Mouse (Mus musculus) R1 (cell line): ENCODE data around the gene Fdxr.

Experiments used
- DNase-seq: peaks from one replicate; pipeline ENCODE4 v3.0.0-alpha.2; 2018; ENCODE audit warnings: low read depth, low spot score

Gene Fdxr

DNA sequence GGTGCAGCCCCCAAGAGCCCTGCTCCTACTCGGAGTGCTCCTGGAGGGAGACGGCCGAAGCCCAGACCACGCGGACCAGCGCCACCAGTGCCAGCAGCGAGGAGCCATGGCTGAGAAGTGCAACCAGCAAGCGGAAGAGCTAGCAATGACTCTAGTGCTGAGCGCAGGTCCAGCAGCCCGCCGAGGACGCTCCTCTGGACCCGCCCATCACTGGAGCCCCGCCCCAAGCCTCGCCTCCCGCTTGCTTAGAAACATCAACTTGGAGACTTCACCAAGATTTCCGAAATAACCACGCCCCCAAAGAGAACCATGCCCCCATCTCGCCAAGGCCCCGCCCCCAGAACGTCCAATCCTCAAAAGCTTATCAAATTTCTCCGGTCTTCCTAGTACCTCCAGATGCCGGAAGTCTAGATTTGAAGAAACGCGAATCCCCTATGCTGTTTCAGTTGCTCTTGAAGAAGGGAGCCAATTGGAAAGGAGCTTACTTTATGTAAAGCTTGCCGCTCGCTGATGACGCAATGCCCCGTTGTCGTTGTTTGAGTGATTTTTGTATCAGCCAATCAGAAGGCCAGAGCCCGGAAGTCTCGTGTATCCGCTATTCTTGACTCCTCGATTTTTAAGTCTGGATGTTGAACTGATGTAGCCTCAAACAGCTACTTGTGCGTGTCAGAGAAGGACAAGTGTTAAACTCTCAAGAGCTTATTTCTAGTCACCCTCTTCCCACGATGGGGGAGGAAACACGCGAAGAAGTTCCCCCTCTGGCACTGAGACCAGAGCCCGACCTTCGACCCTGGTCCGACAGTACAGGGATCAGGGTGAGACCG, at the start of gene Fdxr:
TSS of gene Fdxr (minus strand) at position 271 of the 824 bp plus-strand sequence.
- DNase-seq = peak; percentile 100

DNA sequence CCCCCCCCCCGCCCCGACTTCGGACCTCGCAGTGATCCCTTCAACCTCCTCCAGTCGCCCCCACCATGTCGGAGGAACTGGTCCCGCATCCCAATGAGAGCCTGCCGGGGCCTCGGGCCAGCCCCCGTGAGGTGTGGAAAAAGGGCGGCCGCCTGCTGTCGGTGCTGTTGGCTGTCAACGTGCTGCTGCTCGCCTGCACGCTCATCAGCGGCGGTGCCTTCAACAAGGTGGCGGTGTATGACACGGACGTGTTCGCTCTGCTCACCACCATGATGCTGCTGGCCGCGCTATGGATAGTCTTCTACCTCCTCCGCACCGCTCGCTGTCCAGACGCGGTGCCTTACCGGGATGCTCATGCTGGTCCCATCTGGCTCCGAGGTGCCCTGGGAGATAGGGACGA, 46.5 kb upstream of the Fdxr start:
- DNase-seq = no peak

GRCm38 (mm10) chr11:115321906-115322693, 45.2 kb upstream of the Fdxr start, which contains the start of gene Ush1g:
Gene Ush1g, minus strand, starts transcription at chr11:115322041.
- DNase-seq = peak; percentile 70

DNA sequence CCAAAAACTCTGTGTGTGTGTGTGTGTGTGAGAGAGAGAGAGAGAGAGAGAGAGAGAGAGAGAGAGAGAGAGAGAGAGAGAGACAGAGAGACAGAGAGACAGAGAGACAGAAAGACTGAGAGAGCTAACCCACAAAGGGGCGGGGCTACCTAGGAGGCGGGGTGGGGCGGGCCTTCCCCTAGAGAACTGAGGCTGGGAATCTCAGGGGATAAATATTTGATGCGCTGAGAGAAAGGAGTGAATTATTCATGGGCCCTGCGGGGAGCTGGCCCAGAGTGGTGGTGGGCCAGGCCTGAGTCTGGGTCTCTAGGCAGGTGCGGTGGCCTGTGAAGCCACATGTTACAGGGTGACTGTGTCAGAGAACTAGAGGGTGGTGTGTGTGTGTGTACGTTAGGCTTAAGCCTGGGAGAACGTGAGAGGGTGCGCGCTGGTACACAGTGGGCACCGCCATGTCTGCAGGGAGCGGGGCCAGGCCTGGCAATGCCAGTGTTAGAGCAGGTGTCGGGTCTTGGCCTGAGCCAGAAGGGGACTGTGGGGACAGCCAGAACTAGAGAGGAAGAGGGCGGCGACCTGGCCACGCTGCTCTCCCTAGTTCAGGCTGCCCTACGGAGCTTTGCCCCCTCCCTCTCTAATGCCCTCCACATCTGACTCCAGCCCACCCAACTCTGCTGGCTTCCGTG, 43.0 kb upstream of the Fdxr start:
- DNase-seq = peak; percentile 75

DNA sequence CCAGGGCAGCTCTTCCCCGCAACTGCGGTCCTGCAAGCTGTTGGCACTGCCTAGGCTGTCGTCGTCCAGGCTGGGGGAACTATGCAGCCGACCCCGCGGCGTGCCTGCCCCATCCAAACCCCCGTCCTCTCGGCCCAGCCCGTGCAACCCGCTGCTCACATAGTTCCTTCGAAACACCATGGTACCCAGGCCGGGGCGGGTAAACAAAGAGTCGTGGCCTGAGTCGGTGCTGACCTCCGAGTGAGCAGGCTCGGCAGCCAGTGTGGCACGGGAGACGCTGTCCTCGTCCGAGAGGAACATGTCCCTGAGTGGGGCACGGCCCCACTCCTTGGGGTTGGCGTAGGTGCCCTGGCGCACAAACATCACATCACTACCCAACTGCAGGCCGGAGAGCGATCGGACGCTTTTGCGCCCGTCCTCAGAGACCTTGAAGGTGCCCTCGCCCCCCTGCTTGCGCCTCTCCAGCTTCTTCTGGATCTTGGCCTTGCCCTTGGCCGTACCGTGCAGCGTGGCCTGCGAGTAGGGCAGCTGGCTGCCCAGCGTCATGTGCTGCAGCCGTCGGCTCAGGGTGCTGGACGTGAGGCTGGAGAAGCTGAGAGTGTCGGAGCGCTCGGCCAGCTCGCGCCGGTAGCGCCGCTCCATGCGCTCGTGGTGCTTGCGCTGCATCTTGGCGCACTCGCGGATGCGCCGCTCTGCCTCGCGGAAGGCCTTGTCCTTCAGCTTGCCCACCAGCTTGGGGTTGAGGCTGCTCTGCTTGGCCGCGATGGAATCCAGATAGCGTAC, 41.6 kb upstream of the Fdxr start:
- DNase-seq = peak; percentile 23

- DNase-seq = no peak
These were observed 40.4 kb upstream of the Fdxr start for GRCm38 (mm10) chr11:115317204-115317603.

DNA sequence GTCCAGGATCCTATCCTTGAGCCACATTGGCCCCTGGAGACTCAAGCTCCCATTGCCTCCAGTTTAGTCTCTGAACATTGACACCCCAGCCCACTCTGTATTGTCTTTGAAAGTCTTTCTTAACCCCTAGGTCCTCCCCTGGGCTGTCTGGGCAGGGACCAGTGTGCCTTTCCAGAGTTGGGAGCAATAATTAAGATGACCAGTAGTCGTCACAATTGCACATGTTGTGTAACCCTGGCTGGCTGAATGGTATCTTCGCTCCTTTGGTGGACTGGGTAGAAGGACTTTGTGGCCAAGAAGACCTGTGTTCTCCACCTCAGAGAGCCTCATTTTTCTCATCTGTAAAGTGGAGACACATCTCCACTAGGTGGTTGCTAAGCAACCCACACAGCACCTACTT, 37.4 kb upstream of the Fdxr start:
- DNase-seq = no peak

GRCm38 (mm10) chr11:115308781-115309180, 31.9 kb upstream of the Fdxr start:
- DNase-seq = no peak

- no peak for DNase-seq
These were observed 30.0 kb upstream of the Fdxr start, which contains the start of gene Otop2 for GRCm38 (mm10) chr11:115306863-115307262. Gene Otop2, plus strand, starts transcription at chr11:115307163.

DNA sequence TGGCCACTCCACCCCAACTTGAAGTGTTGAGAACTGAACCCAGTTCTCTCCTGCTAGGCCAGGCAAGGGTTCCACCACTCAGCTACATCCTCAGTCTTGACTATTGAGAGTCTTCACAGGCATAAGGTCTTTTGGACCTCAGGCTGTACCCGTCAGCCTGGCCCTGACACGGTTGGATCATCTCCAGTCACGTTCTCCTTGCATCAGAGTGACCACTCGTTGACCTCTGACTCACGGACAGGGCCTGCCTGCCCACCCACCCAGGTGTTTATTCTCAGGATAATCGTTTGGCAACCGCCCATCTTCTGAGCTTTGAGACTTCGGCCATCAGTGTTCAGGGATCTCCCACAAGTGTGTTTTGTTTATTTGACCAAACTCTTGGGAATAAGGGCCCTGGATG, 26.3 kb upstream of the Fdxr start:
- no peak for DNase-seq

DNA sequence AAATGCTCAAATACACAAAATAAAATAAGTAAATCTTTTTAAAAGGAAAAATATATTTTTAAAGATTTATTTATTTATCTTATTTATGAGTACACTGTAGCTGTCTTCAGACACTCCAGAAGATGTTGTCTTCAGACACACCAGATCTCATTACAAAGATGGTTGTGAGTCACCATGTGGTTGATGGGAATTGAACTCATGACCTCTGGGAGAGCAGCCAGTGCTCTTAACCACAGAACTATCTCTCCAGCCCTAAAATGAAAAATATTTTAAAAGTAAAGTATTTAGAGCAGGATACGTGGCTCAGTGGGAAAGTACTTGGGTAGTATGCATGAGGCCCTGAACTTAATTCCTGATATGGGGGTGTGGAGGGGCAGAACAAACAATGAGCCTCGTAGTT, 24.5 kb upstream of the Fdxr start:
- DNase-seq = no peak

DNA sequence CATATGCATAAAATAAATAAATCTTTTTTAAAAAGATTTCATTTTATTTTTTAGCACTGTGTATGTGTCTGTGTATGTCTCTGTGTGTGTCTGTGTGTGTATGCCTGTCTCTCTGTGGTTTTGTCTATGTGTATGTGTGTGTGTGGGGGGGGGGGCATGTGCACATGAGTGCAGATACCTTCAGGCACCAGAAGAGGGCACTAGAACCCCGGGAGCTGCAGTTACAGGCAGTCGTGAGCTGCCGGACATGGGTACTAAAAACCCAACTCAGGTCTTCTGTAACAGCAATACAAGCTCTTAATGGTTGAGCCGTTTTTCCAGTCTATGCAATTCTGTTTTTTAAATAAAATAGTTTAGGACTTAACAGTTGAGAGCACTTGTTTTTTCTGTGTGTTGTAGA, 23.9 kb upstream of the Fdxr start:
- peak; percentile 63 for DNase-seq

DNA sequence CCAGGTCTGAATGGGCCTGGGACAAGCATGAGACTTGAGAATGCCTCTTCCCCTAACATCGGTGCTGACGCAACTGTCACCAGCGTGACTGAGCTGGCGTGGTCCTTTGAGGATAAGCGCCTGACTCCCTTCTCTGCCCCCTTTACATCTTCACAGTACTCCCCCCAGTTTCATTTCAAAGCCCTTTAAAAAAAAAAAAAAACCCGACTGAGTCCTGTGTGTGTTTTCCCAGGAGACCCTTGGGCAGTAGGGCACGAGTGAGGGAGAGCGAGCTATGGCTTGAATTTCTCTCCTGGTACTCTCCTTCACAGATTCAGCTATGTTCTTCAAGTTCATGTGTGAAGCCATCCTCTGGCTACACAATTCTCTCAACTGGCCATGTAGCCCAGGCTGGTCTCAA, 21.3 kb upstream of the Fdxr start:
- DNase-seq = no peak

- peak; percentile 73 for DNase-seq
These were observed 20.5 kb upstream of the Fdxr start, which contains the start of gene Fads6 for GRCm38 (mm10) chr11:115297214-115297826. Gene Fads6, minus strand, starts transcription at chr11:115297663.

DNA sequence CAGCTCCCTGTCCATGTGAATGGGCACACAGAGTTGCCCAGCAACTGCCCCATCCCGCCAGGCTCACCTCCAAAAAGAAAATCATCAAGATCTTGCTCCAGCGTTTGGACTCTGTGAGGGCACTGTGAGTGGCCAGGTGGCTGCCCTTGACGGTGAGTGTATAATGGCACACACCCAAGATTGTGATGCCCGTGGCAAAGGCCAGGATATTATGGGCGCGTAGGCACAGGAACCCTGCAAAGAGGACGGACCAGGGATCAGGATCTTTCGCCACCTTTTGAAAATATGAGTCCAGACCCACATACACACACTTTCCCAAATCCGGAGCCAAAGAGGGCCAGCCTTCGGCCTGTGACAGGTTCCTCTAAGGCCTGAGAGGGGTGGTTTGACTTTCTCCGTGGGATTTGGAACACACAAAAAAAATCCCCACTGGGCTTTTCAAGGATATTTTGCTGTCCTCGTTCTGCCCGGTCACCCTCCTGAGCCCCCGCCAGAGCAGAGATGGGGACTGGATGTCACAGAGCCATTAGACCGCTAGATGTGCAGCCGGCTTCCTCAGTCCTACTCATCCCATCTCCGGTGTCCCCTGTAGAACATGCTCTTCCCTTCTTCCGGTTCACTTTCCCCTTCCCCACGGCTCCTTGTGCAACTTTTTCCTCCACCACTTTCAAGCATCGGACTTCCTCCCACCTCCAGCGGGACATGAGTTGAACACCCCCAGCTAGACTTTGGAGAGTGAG, 19.8 kb upstream of the Fdxr start:
- DNase-seq = no peak

DNA sequence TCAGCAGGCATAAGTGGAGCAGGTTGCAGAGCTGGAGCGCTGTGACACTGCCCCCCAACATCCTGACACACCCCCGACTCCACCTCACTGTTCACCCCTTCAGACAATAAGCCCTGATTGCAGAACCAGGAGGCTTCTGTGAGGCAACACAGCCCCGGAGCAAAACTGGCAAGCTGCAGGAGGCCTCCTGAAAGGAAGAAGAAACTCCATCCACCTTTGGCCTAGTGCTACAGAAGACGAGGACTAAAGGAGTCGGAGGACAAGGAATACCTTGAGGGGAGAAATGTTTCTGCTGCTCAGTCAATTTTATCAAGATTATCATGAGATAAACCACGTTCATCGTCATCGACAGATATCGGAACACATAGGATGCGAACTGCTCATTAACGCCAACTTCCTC, 19.1 kb upstream of the Fdxr start:
- DNase-seq = no peak

- peak; percentile 77 for DNase-seq
These were observed 16.0 kb upstream of the Fdxr start for GRCm38 (mm10) chr11:115292631-115293375.

- DNase-seq = peak; percentile 82
These were observed 14.7 kb upstream of the Fdxr start for GRCm38 (mm10) chr11:115291503-115291902.

GRCm38 (mm10) chr11:115290919-115291318, 14.1 kb upstream of the Fdxr start:
- no peak for DNase-seq
